Mouse (Mus musculus): ENCODE results near the gene Kbtbd8.

Kbtbd8 gene

DNA sequence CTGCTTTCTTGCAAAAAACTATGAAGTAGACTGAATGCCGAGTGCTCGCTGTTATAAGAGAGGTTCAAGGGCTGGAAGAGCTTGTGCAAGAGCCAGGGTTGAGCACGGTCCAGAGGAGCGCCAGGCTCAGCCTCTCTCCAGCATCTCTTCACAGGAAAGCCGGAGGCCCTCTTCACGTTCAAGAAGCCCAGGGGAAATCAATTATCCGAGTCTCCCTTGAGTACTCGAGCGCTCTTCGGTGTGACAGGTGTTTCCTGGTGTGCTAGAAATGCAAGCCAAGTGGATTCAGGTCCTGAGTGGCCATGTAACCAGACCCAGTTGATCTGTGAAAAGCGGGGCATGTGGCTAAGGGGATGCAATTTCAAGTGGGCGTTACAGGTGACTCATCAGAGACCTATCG is at the start of gene Kbtbd8:
TSS of gene Kbtbd8 (plus strand) at position 295 of the 400 bp plus-strand sequence.
- POLR2A ChIA-PET, result interaction anchor here in 3 of 4 experiments (0.5 to 1.7 kb wide), 10 partner anchors 8 to 1232 kb away, joined by 3 to 7 read pairs (median 4); partner anchors contain the start of gene Suclg2 (in 1 of the 3)
- CTCF ChIA-PET, result interaction anchor here in 3 of 4 experiments (0.6 to 1.4 kb wide), 6 partner anchors 8 to 403 kb away, joined by 3 to 7 read pairs (median 6); no protein-coding TSS in a partner anchor

GRCm38 (mm10) chr6:95069753-95070152 is 47.3 kb upstream of the Kbtbd8 start:
- ChIA-PET CTCF (interaction anchor here in 1 of 4 experiments (1.3 kb wide), 1 partner anchor 12 kb away, joined by 3 read pairs; no protein-coding TSS in a partner anchor), POLR2A (interaction anchor here in 1 of 4 experiments (0.6 kb wide), 1 partner anchor 804 kb away, joined by 4 read pairs; no protein-coding TSS in a partner anchor)

DNA sequence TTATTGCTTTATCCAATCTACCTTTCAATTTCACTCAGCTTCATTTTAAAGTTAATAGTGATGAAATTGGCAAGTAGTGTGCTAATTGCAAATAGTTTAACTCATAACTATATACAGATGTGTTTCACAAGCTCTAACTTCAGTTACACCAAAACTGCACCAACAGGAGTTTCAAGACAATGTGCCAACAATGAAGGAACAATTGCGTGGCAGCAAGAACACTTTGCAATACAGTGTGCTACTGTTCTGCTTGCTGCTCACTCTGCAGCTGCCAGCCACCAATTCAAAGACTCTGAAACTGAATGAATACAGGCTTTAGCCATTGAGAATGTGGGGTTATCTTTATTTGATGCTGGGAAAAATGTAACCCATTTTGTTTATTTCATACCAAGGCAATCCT is 31.8 kb upstream of the Kbtbd8 start:
- ChIA-PET CTCF (interaction anchor here in 2 of 4 experiments (0.6 to 1.2 kb wide), 2 partner anchors 139 to 1695 kb away, joined by 3 to 5 read pairs; no protein-coding TSS in a partner anchor), POLR2A (no interaction called here)

GRCm38 (mm10) chr6:95087154-95087846 is 29.7 kb upstream of the Kbtbd8 start:
- ChIA-PET CTCF (interaction anchor here in 2 of 4 experiments (0.6 to 1.3 kb wide), 3 partner anchors 11 to 389 kb away, joined by 3 read pairs; no protein-coding TSS in a partner anchor), POLR2A (no interaction called here)

GRCm38 (mm10) chr6:95088075-95088474 is 29.0 kb upstream of the Kbtbd8 start:
- ChIA-PET POLR2A (interaction anchor here in 1 of 4 experiments (0.7 kb wide), 1 partner anchor 939 kb away, joined by 4 read pairs; no protein-coding TSS in a partner anchor), CTCF (interaction anchor here in 2 of 4 experiments (0.6 to 1.2 kb wide), 4 partner anchors 97 to 544 kb away, joined by 3 to 15 read pairs (median 3); no protein-coding TSS in a partner anchor)

GRCm38 (mm10) chr6:95094695-95095094 is 22.3 kb upstream of the Kbtbd8 start:
- ChIA-PET POLR2A (no interaction called here), CTCF (no interaction called here)

- POLR2A ChIA-PET, result interaction anchor here in 1 of 4 experiments (1.3 kb wide), 1 partner anchor 11 kb away, joined by 5 read pairs; no protein-coding TSS in a partner anchor
- CTCF ChIA-PET, result interaction anchor here (0.5 to 1.8 kb wide), 20 partner anchors 10 to 1907 kb away, joined by 3 to 13 read pairs (median 3); partner anchors contain the start of gene Kbtbd8 (in 1 of the 4)
Observed at GRCm38 (mm10) chr6:95098366-95099109, 18.5 kb upstream of the Kbtbd8 start.

DNA sequence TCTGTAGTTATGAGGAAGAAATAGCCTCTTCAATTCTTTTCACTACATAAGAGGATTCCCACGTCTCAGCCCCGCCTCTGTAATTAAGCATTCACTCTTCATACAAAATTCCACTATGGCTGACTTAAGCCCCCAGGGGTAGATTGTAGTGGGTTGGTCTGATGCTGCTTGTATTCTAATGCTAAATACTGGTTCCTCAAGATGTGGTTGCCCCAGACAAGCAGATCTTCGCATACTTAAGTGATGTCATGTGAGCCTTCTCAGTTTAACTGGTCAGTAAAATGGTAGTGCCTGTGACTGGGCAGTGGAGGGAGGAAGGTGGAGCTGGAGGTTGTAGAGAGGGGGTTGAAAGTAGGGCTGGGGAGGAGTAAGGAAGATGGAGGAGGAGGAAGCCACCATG is 13.3 kb upstream of the Kbtbd8 start:
- CTCF ChIA-PET, result interaction anchor here in 1 of 4 experiments (0.7 kb wide), 1 partner anchor 120 kb away, joined by 3 read pairs; no protein-coding TSS in a partner anchor
- POLR2A ChIA-PET, result interaction anchor here in 3 of 4 experiments (0.7 to 1.0 kb wide), 5 partner anchors 14 to 1955 kb away, joined by 3 to 5 read pairs (median 4); partner anchors contain the start of gene Kbtbd8 (in 2 of the 3)

GRCm38 (mm10) chr6:95108437-95108836 is 8.6 kb upstream of the Kbtbd8 start:
- POLR2A ChIA-PET, result interaction anchor here in 2 of 4 experiments (0.7 to 1.4 kb wide), 2 partner anchors 9 kb away, joined by 3 to 5 read pairs; partner anchors contain the start of gene Kbtbd8 (in 2 of the 2)
- CTCF ChIA-PET, result interaction anchor here (0.5 to 2.4 kb wide), 18 partner anchors 9 to 1275 kb away, joined by 3 to 16 read pairs (median 4); partner anchors contain the start of gene Kbtbd8 (in 3 of the 4)

- CTCF ChIA-PET, result interaction anchor here in 2 of 4 experiments (1.4 to 2.4 kb wide), 2 partner anchors 11 to 114 kb away, joined by 3 to 13 read pairs; no protein-coding TSS in a partner anchor
- POLR2A ChIA-PET, result interaction anchor here in 1 of 4 experiments (1.3 to 1.4 kb wide), 3 partner anchors 8 to 13 kb away, joined by 3 to 5 read pairs (median 5); no protein-coding TSS in a partner anchor
Observed at GRCm38 (mm10) chr6:95109691-95110450, 7.2 kb upstream of the Kbtbd8 start.

DNA sequence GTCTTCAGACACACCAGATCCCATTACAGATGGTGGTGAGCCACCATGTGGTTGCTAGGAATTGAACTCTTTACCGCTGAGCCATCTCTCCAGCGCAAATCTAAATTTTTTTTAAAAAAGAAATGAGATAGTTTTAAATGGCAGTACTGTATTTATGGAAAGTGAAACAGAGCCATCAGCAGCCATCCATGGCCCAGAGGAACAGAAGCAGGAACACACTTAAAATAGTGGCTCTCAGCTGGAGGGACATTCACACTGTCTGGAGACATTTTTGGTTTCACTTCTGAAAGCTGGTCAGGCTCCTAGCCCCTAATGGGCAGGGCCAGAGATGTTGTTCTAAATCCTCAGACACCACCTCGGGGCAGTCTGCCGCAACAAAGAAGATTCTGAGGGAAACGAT is 5.0 kb upstream of the Kbtbd8 start:
- CTCF ChIA-PET, result interaction anchor here in 1 of 4 experiments (0.6 kb wide), 1 partner anchor 136 kb away, joined by 6 read pairs; no protein-coding TSS in a partner anchor
- POLR2A ChIA-PET, result no interaction called here

- POLR2A ChIA-PET, result interaction anchor here in 1 of 4 experiments (1.2 to 1.5 kb wide), 2 partner anchors 13 to 15 kb away, joined by 4 to 6 read pairs; no protein-coding TSS in a partner anchor
Observed at GRCm38 (mm10) chr6:95116513-95116912, 527 bp upstream of the Kbtbd8 start.

DNA sequence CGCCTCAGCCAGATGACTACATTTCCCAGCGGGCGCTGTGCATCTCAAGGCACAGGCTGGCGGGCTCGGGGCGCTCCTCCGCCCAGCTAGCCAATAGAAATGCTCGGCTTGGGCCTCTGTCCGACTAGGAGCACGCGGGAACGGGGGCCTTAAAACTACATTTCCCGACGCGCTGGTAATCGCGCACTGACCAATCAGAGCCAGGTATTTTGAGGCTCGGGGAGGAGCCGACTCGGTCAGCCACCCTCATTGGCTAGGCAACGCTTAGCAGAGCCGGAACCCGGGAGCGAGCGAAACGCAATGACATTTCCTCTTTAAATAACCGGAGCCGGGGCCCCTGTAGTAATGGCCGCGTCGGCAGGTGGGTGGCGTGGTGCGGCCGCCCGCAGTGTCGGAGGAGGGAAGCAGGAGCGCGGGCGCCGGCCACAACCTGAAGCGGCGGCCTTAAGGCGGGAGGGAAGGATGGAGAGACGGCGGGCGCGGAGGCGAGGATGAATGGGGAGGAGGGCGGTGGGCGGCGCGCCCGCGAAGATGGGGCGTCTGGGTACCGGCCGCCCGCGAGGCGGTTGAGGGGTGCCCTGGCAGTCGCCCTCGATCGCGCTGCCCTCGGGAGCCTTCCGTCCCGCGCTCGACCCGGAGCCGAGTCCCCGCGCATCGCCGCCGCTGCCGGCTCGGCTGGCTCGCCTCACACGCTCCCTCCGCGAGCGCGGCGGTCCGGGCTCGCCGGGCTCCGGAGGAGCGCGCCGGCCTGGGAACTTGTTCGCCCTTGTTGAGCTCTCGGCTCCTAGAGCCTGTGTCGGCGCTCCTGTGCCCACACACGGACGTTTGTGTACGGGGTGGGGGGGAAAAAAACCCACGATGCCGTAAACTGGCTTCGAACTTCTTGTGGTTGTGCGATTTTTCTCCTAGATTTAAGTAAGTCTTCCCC is 838 bp downstream of the Kbtbd8 start:
- ChIA-PET CTCF (interaction anchor here in 3 of 4 experiments (0.6 to 1.4 kb wide), 5 partner anchors 9 to 99 kb away, joined by 5 to 7 read pairs (median 6); no protein-coding TSS in a partner anchor), POLR2A (interaction anchor here in 3 of 4 experiments (0.5 to 1.7 kb wide), 14 partner anchors 8 to 1231 kb away, joined by 3 to 7 read pairs (median 4); partner anchors contain the start of gene Suclg2 (in 1 of the 3))

More at GRCm38 (mm10) chr6:95116513-95116912, 527 bp upstream of the Kbtbd8 start:
- CTCF ChIA-PET, result interaction anchor here in 1 of 4 experiments (0.7 kb wide), 1 partner anchor 403 kb away, joined by 3 read pairs; no protein-coding TSS in a partner anchor

DNA sequence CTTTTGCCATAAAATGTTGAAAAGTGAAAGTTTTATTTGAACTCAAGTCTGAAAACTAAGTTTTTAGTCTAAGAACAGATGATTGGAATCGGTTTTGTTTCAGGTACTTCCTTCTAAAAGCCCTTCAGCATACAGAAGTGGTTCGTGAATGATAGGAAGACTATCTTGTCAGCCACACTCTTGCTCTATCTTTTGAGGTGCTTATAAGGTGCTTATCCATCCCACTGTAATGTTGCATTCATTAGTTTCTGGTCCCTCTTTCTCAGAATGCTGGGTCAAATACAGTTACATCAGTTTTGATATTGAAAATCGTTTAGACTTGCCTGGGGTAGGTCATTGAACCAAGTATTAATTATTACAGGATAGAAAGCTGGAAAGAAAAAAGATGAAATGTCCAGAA is 2.3 kb downstream of the Kbtbd8 start:
- ChIA-PET CTCF (no interaction called here), POLR2A (no interaction called here)

- POLR2A ChIA-PET, result no interaction called here
- CTCF ChIA-PET, result interaction anchor here in 1 of 4 experiments (0.6 kb wide), 1 partner anchor 1818 kb away, joined by 4 read pairs; no protein-coding TSS in a partner anchor
Observed at GRCm38 (mm10) chr6:95149931-95150534, 33.0 kb downstream of the Kbtbd8 start.

GRCm38 (mm10) chr6:95150885-95151284 is 33.8 kb downstream of the Kbtbd8 start:
- ChIA-PET CTCF (interaction anchor here in 1 of 4 experiments (0.6 kb wide), 2 partner anchors 59 to 1817 kb away, joined by 4 read pairs; no protein-coding TSS in a partner anchor), POLR2A (no interaction called here)

Measured in embryonic stem cell, embryonic (primary cell).